Mouse (Mus musculus) spleen, adult 2 months (tissue): ENCODE results near the gene Hdhd3. TPM values are rescaled to one million over a fixed set of nuclear protein-coding genes. Genes with fewer than 3 reads are reported as not detected.

Experiments used
- DNase-seq, 2 experiments: peaks; one replicate each; pipeline versions ENCODE4 v3.0.0 to v3.0.0-alpha.2; 2012 to 2021; ENCODE audit warnings: low spot score in 2 of 2, low read depth in 1 of 2
- H3K27ac ChIP-seq: fragments of 200-500 bp; 2 replicates; pipeline ENCODE4 v1.5.1; 2012; ENCODE audit warnings: low read length, inconsistent platforms; ENCODE audit not compliant: insufficient read depth
- H3K27me3 ChIP-seq: fragments of 200-500 bp; 2 replicates; pipeline ENCODE4 v1.6.1; 2012; ENCODE audit warnings: mild to moderate bottlenecking, moderate library complexity, low read length, inconsistent platforms; ENCODE audit not compliant: control insufficient read depth, insufficient read depth
- H3K36me3 ChIP-seq: fragments of 200-500 bp; 2 replicates; pipeline ENCODE4 v1.6.1; 2012; ENCODE audit warnings: mild to moderate bottlenecking, low read length, inconsistent platforms; ENCODE audit not compliant: control insufficient read depth, insufficient read depth
- H3K4me1 ChIP-seq: fragments of 200-500 bp; 2 replicates; pipeline ENCODE4 v1.6.1; 2011; ENCODE audit warnings: inconsistent platforms; ENCODE audit not compliant: control insufficient read depth, insufficient read depth, insufficient read length
- H3K4me3 ChIP-seq: fragments of 200-500 bp; 2 replicates; pipeline ENCODE4 v1.5.1; 2011; ENCODE audit warnings: mild to moderate bottlenecking, inconsistent platforms; ENCODE audit not compliant: insufficient read depth, insufficient read length; ENCODE audit errors: extremely low read depth
- CTCF ChIP-seq: fragments of 200-500 bp; IDR thresholded peaks from 2 replicates; pipeline ENCODE4 v1.5.1; 2011; ENCODE audit warnings: mild to moderate bottlenecking, inconsistent platforms; ENCODE audit not compliant: insufficient read depth, insufficient read length, insufficient replicate concordance; ENCODE audit errors: extremely low read depth
- POLR2A ChIP-seq: fragments of 200-500 bp; IDR thresholded peaks from 2 replicates; pipeline ENCODE4 v1.6.1; 2011; ENCODE audit warnings: low read depth, low read length, inconsistent platforms
- whole genome bisulfite sequencing: fragments of 180-500 bp; shearing (Covaris S2); methylation state at CpG from one replicate; pipeline ENCODE4 v1.1.7; 2018; 5-methylcytosine and 5-hydroxymethylcytosine counted together
- polyA plus RNA-seq: library from polyadenylated mRNA; depleted of rRNA; stranded (reverse); fragments of >200 nt; gene quantifications from 2 replicates; pipeline ENCODE4 v1.2.3, GENCODE M21; 2012

The Hdhd3 gene
- polyA plus RNA-seq, 1 experiment: 1.9 TPM

DNA sequence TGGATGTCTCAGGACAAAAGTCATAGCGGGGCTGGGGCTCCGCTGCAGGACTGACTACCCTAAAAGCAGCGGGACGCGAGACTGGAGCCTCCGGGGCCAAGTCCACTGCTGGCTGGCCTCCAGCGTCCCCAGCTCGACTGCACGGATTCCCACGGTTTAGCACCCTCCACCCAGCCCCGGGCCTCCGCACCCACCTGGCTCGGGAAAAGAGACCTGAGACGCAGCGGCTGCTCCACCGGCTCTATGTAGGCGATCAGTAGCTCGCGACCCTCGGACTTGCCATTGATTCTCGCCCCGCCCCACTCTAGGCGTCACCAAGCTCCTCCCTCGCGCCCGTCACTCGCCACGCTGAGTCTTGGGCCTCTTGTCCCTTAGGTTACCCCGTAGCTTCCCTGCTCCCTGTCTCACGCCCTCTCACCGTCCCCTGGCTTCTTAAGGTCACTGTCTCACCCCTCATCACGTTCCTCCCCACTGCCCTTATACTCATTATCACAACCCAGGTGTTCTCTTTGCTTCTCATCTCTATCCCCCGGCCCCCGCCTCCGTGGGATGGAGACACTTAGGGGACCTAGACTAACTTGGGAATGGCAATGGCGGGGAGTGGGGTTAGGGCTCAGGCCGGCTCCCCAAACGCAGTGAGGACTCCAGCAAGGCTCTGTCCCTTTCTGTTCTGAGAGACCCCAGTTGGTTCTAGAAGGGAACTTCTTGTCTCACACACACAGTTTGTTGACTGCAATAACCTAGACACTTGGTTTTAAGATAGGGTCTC lies 1.1 kb downstream of the Hdhd3 start:
- peak in 1 of 2 experiments; percentile 82 for DNase-seq
- TF ChIP-seq CTCF (no peak), POLR2A (peak; percentile 12; the same call in 1 of the 2 replicates)
- Histone ChIP-seq H3K27ac (peak overlapping the region; percentile 39), H3K27me3 (no peaks in the 10 kb centered on the region), H3K4me3 (peak overlapping the region; percentile 79), H3K36me3 (no peaks in the 10 kb centered on the region), H3K4me1 (no peaks in the 10 kb centered on the region)
- 2% methylated on average over 38 of the region's 38 CpGs for WGBS

- H3K4me1 ChIP-seq: no peaks in the 10 kb centered on the region
- no peaks in the 10 kb centered on the region for H3K27me3 ChIP-seq
- H3K4me3 ChIP-seq: peak overlapping the region; percentile 79
- H3K27ac ChIP-seq: no peak overlapping the region; the same call in 1 of the 2 replicates
- WGBS: 8% methylated on average over 7 of the region's 7 CpGs
- DNase-seq: no peak
- TF ChIP-seq POLR2A (no peak), CTCF (no peak)
- H3K36me3 ChIP-seq: no peaks in the 10 kb centered on the region
These were observed 1.7 kb downstream of the Hdhd3 start for GRCm38 (mm10) chr4:62501534-62501933.

DNA sequence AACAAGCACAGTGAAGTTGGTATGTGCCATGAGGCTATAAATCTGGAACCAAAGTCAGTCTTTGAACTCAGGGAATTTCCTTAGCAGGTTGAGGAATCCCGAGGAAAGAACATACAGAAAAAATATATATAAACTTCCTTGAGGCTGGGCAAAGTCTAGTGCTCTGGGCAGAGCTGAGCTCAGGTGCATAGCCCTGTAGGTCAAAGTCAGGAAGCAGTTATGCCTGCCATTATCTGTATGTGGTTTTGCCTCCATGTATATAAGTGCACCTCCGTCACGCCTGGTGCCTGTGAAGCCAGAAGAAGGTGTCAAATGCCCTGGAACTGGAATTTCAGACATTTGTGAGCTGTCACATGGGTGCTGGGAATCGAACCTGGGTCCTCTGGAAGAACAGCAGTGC lies 2.5 kb downstream of the Hdhd3 start:
- WGBS: 91% methylated on average over 4 of the region's 4 CpGs
- Histone ChIP-seq H3K4me3 (no peak overlapping the region), H3K27ac (no peak overlapping the region), H3K27me3 (no peaks in the 10 kb centered on the region), H3K36me3 (no peaks in the 10 kb centered on the region), H3K4me1 (no peaks in the 10 kb centered on the region)
- DNase-seq: no peak
- TF ChIP-seq POLR2A: no peak
- TF ChIP-seq CTCF: no peak

DNA sequence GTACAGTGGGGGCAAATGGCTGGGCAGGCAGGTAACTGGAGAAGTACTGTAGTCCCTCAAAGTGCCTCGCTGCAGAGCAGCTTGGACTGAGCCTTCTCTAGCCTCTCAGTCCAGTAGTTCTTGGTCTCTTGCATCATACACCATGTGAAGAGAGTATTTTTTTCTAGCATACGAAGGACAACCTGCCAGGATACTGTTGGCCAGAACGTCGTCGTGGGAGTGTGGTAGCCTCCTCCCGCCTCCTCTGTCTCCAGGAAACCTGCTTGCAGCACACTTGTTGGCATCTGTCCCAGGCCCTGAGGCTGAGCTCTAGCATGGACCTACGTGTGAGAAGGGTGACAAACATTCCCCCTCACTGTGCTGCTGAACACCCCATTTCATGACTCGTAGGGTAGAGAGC lies 6.5 kb downstream of the Hdhd3 start:
- no peak for TF ChIP-seq CTCF
- TF ChIP-seq POLR2A: no peak
- Histone ChIP-seq H3K4me3 (no peak overlapping the region), H3K4me1 (no peaks in the 10 kb centered on the region), H3K36me3 (no peaks in the 10 kb centered on the region), H3K27ac (no peak overlapping the region), H3K27me3 (no peaks in the 10 kb centered on the region)
- 23% methylated on average over 8 of the region's 8 CpGs for WGBS
- no peak for DNase-seq

DNA sequence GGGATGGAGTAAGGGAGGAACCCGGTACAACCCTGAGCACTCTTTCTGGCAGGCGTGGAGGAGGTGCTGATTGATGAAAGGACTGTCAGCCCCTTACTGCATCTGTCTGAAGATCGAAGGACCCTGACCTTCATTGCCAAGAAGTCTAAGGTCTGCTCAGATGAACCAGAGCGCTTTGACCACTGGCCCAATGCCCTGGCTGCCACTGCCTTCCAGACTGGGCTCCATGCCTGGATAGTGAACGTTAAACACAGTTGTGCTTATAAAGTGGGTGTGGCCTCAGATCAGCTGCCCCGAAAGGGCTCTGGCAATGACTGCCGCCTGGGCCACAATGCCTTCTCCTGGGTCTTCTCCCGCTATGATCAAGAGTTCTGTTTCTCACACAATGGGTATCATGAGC lies 7.3 kb downstream of the Hdhd3 start:
- Histone ChIP-seq H3K4me1 (no peaks in the 10 kb centered on the region), H3K36me3 (no peaks in the 10 kb centered on the region), H3K4me3 (no peak overlapping the region), H3K27ac (no peak overlapping the region), H3K27me3 (no peaks in the 10 kb centered on the region)
- no peak for DNase-seq
- TF ChIP-seq CTCF (no peak), POLR2A (no peak)
- WGBS: 84% methylated on average over 8 of the region's 8 CpGs

- no peak for DNase-seq
These were observed 9.0 kb downstream of the Hdhd3 start for GRCm38 (mm10) chr4:62494230-62494629.

DNA sequence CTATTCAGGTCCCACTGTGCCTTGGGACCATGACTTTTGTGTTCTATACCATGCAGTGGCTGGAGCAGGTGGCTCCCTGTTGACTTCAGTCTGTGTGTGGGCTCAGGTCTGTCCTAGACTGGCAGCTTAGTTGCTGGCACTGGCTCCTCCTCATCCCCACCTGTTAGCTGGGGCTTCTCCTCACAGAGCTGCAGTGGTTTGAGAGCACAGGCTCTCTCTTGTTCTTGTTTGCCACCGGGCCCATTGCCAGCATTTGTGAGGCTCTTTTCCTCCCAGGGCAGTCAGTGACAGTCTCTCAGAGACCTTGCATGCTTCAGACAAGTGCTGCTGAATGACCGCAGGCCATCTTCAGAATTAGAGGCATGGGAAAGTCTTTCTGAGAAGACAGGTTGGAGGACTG lies 10.6 kb downstream of the Hdhd3 start:
- H3K4me1 ChIP-seq: no peaks in the 10 kb centered on the region
- 79% methylated on average over 2 of the region's 2 CpGs for WGBS
- TF ChIP-seq POLR2A: no peak
- no peak for TF ChIP-seq CTCF

More at GRCm38 (mm10) chr4:62494230-62494629, 9.0 kb downstream of the Hdhd3 start:
- Histone ChIP-seq H3K27me3 (no peaks in the 10 kb centered on the region), H3K36me3 (no peaks in the 10 kb centered on the region), H3K27ac (no peak overlapping the region), H3K4me1 (no peaks in the 10 kb centered on the region), H3K4me3 (no peak overlapping the region)
- 38% methylated on average over 9 of the region's 9 CpGs for WGBS
- no peak for TF ChIP-seq POLR2A
- TF ChIP-seq CTCF: no peak

More for the DNA sequence above, 10.6 kb downstream of the Hdhd3 start:
- Histone ChIP-seq H3K36me3 (no peaks in the 10 kb centered on the region), H3K4me3 (no peak overlapping the region), H3K27me3 (no peaks in the 10 kb centered on the region), H3K27ac (no peak overlapping the region)
- no peak for DNase-seq
